Mouse (Mus musculus) embryonic facial prominence, embryonic 12.5 days (tissue): ENCODE results near the gene Mettl13. TPM values are rescaled to one million over a fixed set of nuclear protein-coding genes. Genes with fewer than 3 reads are reported as not detected.

Experiments
- ATAC-seq: fragments of 200-750 bp; cut with Nextera tagmentation; 2 replicates; pipeline ENCODE4 v1.8.0; 2017; ENCODE audit not compliant: insufficient number of reproducible peaks, insufficient read depth, low FRiP score, low TSS enrichment
- H3K27ac ChIP-seq: fragments of 300-500 bp; sonication (generic); 2 replicates; pipeline ENCODE4 v1.5.1; 2016; ENCODE audit warnings: mild to moderate bottlenecking
- H3K27me3 ChIP-seq: fragments of 300-500 bp; sonication (generic); 2 replicates; pipeline ENCODE4 v1.6.1; 2016; ENCODE audit warnings: mild to moderate bottlenecking, moderate library complexity
- H3K36me3 ChIP-seq: fragments of 300-500 bp; sonication (generic); 2 replicates; pipeline ENCODE4 v1.6.1; 2016; ENCODE audit warnings: mild to moderate bottlenecking
- H3K4me1 ChIP-seq: fragments of 300-500 bp; sonication (generic); 2 replicates; pipeline ENCODE4 v1.6.1; 2016
- H3K4me2 ChIP-seq: fragments of 300-500 bp; sonication (generic); replicated peaks from 2 replicates; pipeline ENCODE4 v1.6.1; 2016; ENCODE audit warnings: mild to moderate bottlenecking, moderate library complexity
- H3K4me3 ChIP-seq: fragments of 300-500 bp; sonication (generic); 2 replicates; pipeline ENCODE4 v1.5.1; 2016; ENCODE audit warnings: mild to moderate bottlenecking
- H3K9ac ChIP-seq: fragments of 300-500 bp; sonication (generic); 2 replicates; pipeline ENCODE4 v1.6.1; 2016; ENCODE audit warnings: mild to moderate bottlenecking, moderate library complexity
- H3K9me3 ChIP-seq: fragments of 300-500 bp; sonication (generic); 2 replicates; pipeline ENCODE4 v1.6.1; 2016; ENCODE audit warnings: mild to moderate bottlenecking, moderate library complexity
- whole genome bisulfite sequencing: fragments of 180-500 bp; shearing (Covaris S2); methylation state at CpG from one replicate; pipeline ENCODE4 v1.1.7; 2016; 5-methylcytosine and 5-hydroxymethylcytosine counted together
- polyA plus RNA-seq: library from polyadenylated mRNA; unstranded; fragments of >200 nt; fragmentation: Nextera tagmentation; extraction: Ambion mirVana; gene quantifications from 2 replicates; pipeline ENCODE4 v1.2.1, GENCODE M21; 2016

The Mettl13 gene
- 30.2 and 32.6 TPM in 2 replicates for polyA plus RNA-seq

GRCm38 (mm10) chr1:162548016-162548916 lies at the start of gene Mettl13:
Gene Mettl13, minus strand, starts transcription at chr1:162548551.
- Histone ChIP-seq H3K9me3 (no peaks in the 10 kb centered on the region), H3K4me3 (peak within 1 kb of the TSS; percentile 60), H3K4me1 (0 out of 2 replicates have a peak, but pooled peaks cover 6% of the 10 kb centered on the region), H3K27me3 (no peaks in the 10 kb centered on the region), H3K4me2 (peak within 1 kb of the TSS; percentile 83), H3K36me3 (peaks cover 27% of the 10 kb centered on the region), H3K9ac (peak within 1 kb of the TSS; percentile 66), H3K27ac (peak within 1 kb of the TSS; percentile 77)
- ATAC-seq: peak; percentile 97
- under 1% methylated on average over 52 of the region's 52 CpGs for WGBS

GRCm38 (mm10) chr1:162597379-162598102 lies 49.2 kb upstream of the Mettl13 start:
- H3K4me2 ChIP-seq: no peak overlapping the region
- 85% methylated on average over 3 of the region's 3 CpGs for whole genome bisulfite sequencing

GRCm38 (mm10) chr1:162590415-162590997 lies 42.2 kb upstream of the Mettl13 start:
- no peak for ATAC-seq
- Histone ChIP-seq H3K27ac (no peak overlapping the region), H3K4me1 (0 out of 2 replicates have a peak, but pooled peaks cover 3% of the 10 kb centered on the region), H3K27me3 (no peaks in the 10 kb centered on the region), H3K4me2 (no peak overlapping the region), H3K36me3 (peaks cover 7% of the 10 kb centered on the region; the same call in 1 of the 2 replicates), H3K9me3 (no peaks in the 10 kb centered on the region), H3K9ac (no peak overlapping the region), H3K4me3 (no peak overlapping the region)
- 78% methylated on average over 8 of the region's 8 CpGs for WGBS

More at GRCm38 (mm10) chr1:162597379-162598102, 49.2 kb upstream of the Mettl13 start:
- no peaks in the 10 kb centered on the region for H3K9me3 ChIP-seq
- no peak overlapping the region for H3K27ac ChIP-seq
- H3K36me3 ChIP-seq: peaks cover 22% of the 10 kb centered on the region
- no peak overlapping the region for H3K4me3 ChIP-seq
- ATAC-seq: no peak
- no peaks in the 10 kb centered on the region for H3K27me3 ChIP-seq
- no peaks in the 10 kb centered on the region for H3K4me1 ChIP-seq
- no peak overlapping the region for H3K9ac ChIP-seq

- H3K27me3 ChIP-seq: no peaks in the 10 kb centered on the region
- H3K4me2 ChIP-seq: no peak overlapping the region
- no peak overlapping the region for H3K27ac ChIP-seq
- 0 out of 2 replicates have a peak, but pooled peaks cover 3% of the 10 kb centered on the region for H3K4me1 ChIP-seq
- 0 out of 2 replicates have a peak, but pooled peaks have one; percentile 35 for ATAC-seq
- H3K9ac ChIP-seq: no peak overlapping the region
- H3K36me3 ChIP-seq: peaks cover 8% of the 10 kb centered on the region; the same call in 1 of the 2 replicates
- no peak overlapping the region for H3K4me3 ChIP-seq
- H3K9me3 ChIP-seq: no peaks in the 10 kb centered on the region
- 13% methylated on average over 9 of the region's 9 CpGs for WGBS
These were observed 41.1 kb upstream of the Mettl13 start for GRCm38 (mm10) chr1:162589443-162589842.

GRCm38 (mm10) chr1:162588606-162589005 lies 40.3 kb upstream of the Mettl13 start:
- 79% methylated on average over 3 of the region's 3 CpGs for WGBS
- Histone ChIP-seq H3K9ac (no peak overlapping the region), H3K36me3 (peaks cover 12% of the 10 kb centered on the region; the same call in 1 of the 2 replicates), H3K27me3 (no peaks in the 10 kb centered on the region), H3K9me3 (no peaks in the 10 kb centered on the region), H3K4me1 (0 out of 2 replicates have a peak, but pooled peaks cover 3% of the 10 kb centered on the region), H3K4me2 (no peak overlapping the region), H3K4me3 (no peak overlapping the region), H3K27ac (no peak overlapping the region)
- no peak for ATAC-seq

GRCm38 (mm10) chr1:162586282-162586681 lies 37.9 kb upstream of the Mettl13 start:
- no peak for ATAC-seq
- Histone ChIP-seq H3K9ac (no peak overlapping the region), H3K36me3 (0 out of 2 replicates have a peak, but pooled peaks cover 18% of the 10 kb centered on the region), H3K9me3 (no peaks in the 10 kb centered on the region), H3K4me2 (no peak overlapping the region), H3K27ac (no peak overlapping the region), H3K27me3 (no peaks in the 10 kb centered on the region), H3K4me3 (no peak overlapping the region), H3K4me1 (0 out of 2 replicates have a peak, but pooled peaks cover 3% of the 10 kb centered on the region)
- 85% methylated on average over 4 of the region's 4 CpGs for WGBS

- no peaks in the 10 kb centered on the region for H3K27me3 ChIP-seq
- H3K9ac ChIP-seq: no peak overlapping the region
- no peak for ATAC-seq
- H3K4me2 ChIP-seq: no peak overlapping the region
- no peaks in the 10 kb centered on the region for H3K9me3 ChIP-seq
- no peak overlapping the region for H3K27ac ChIP-seq
- no peak overlapping the region for H3K4me3 ChIP-seq
- H3K4me1 ChIP-seq: no peaks in the 10 kb centered on the region
- peaks cover 34% of the 10 kb centered on the region for H3K36me3 ChIP-seq
- whole genome bisulfite sequencing: 85% methylated on average over 2 of the region's 2 CpGs
These were observed 34.5 kb upstream of the Mettl13 start for GRCm38 (mm10) chr1:162582884-162583283.

- H3K9me3 ChIP-seq: no peaks in the 10 kb centered on the region
- H3K36me3 ChIP-seq: peaks cover 32% of the 10 kb centered on the region
- 94% methylated on average over 3 of the region's 3 CpGs for WGBS
These were observed 26.7 kb upstream of the Mettl13 start for GRCm38 (mm10) chr1:162575098-162575497.

GRCm38 (mm10) chr1:162570931-162571601 lies 22.7 kb upstream of the Mettl13 start:
- peak overlapping the region; percentile 92 for H3K27ac ChIP-seq
- peaks cover 16% of the 10 kb centered on the region for H3K4me1 ChIP-seq
- H3K9me3 ChIP-seq: no peaks in the 10 kb centered on the region
- no peaks in the 10 kb centered on the region for H3K27me3 ChIP-seq
- H3K4me3 ChIP-seq: peak overlapping the region; percentile 82
- peak; percentile 7; the same call in 1 of the 2 replicates for ATAC-seq
- H3K9ac ChIP-seq: peak overlapping the region; percentile 92
- under 1% methylated on average over 46 of the region's 46 CpGs for WGBS
- H3K4me2 ChIP-seq: peak overlapping the region; percentile 58
- H3K36me3 ChIP-seq: peaks cover 13% of the 10 kb centered on the region

More at GRCm38 (mm10) chr1:162575098-162575497, 26.7 kb upstream of the Mettl13 start:
- H3K27ac ChIP-seq: no peak overlapping the region
- H3K4me1 ChIP-seq: peaks cover 5% of the 10 kb centered on the region; the same call in 1 of the 2 replicates
- no peak overlapping the region for H3K9ac ChIP-seq
- no peaks in the 10 kb centered on the region for H3K27me3 ChIP-seq
- no peak overlapping the region for H3K4me3 ChIP-seq
- H3K4me2 ChIP-seq: no peak overlapping the region
- ATAC-seq: no peak

GRCm38 (mm10) chr1:162570260-162570748 lies 22.0 kb upstream of the Mettl13 start, which contains the start of gene Vamp4:
Gene Vamp4, plus strand, starts transcription at chr1:162570515.
- Histone ChIP-seq H3K9ac (peak within 1 kb of the TSS; percentile 92), H3K27ac (peak within 1 kb of the TSS; percentile 92), H3K4me3 (peak within 1 kb of the TSS; percentile 82), H3K9me3 (no peaks in the 10 kb centered on the region), H3K4me1 (peaks cover 16% of the 10 kb centered on the region), H3K36me3 (peaks cover 12% of the 10 kb centered on the region), H3K27me3 (no peaks in the 10 kb centered on the region), H3K4me2 (peak within 1 kb of the TSS; percentile 58)
- peak; percentile 97 for ATAC-seq
- WGBS: under 1% methylated on average over 42 of the region's 43 CpGs
